8 mouse cellular contexts compared by ENCODE assay signal in genomic region chr11:117357916-117358639, GRCm38 (mm10).
A peak's percentile ranks its signal among the peaks of the same experiment; 100 is the strongest.
DNase-seq lines count a peak whose midpoint lies in the region; ATAC-seq lines count a peak whose summit lies in the region.

No protein-coding gene starts in this region.

- peak; percentile 91 to 98 for DNase-seq in adrenal gland, adult (ENCODE audit: inconsistent age in 2 of 2, low spot score in 1 of 2)
- DNase-seq in embryo, embryonic 10 days (ENCODE audit: low spot score): peak; percentile 99
- peak; percentile 93 for DNase-seq in gastrocnemius, postnatal 14 days
- peak; percentile 96 to 97 for DNase-seq in left cerebral cortex, postnatal 14 days (ENCODE audit: low spot score in 2 of 2)
- peak; percentile 92 for DNase-seq in midbrain, embryonic 10.5 days (ENCODE audit: low spot score)
- peak; percentile 99 for DNase-seq in right cerebral cortex, postnatal 4 days
- peak; percentile 89 for DNase-seq in yolk sac, embryonic 10.5 days (ENCODE audit: low spot score)

- H3K4me1 ChIP-seq in intestine, embryonic 15.5 days (replicated peaks): 0 out of 2 replicates have a peak, but pooled peaks cover 3% of the 10 kb centered on the region
- no peaks in the 10 kb centered on the region for H3K4me1 ChIP-seq in midbrain, embryonic 10.5 days

- H3K9me3 ChIP-seq in intestine, embryonic 15.5 days: no peaks in the 10 kb centered on the region
- H3K9me3 ChIP-seq in midbrain, embryonic 10.5 days (replicated peaks): no peaks in the 10 kb centered on the region

- no peak overlapping the region for H3K4me3 ChIP-seq in intestine, embryonic 15.5 days (replicated peaks)
- H3K4me3 ChIP-seq in midbrain, embryonic 10.5 days: no peak overlapping the region

- 37% methylated on average over 8 of the region's 8 CpGs for WGBS in intestine, embryonic 15.5 days
- WGBS in midbrain, embryonic 10.5 days: 32% methylated on average over 8 of the region's 8 CpGs

- H3K9ac ChIP-seq in intestine, embryonic 15.5 days: no peak overlapping the region

- H3K27ac ChIP-seq in intestine, embryonic 15.5 days: no peak overlapping the region
- 0 out of 2 replicates have a peak overlapping the region, but pooled peaks have one; percentile 0 for H3K27ac ChIP-seq in midbrain, embryonic 10.5 days (replicated peaks)

- intact Hi-C loops in gastrocnemius, postnatal 14 days (cut with DNase I; ENCODE audit: low total_unique reads): loop anchor here (5.0 kb wide), 1 partner anchor 46 kb away; no protein-coding TSS in a partner anchor
- intact Hi-C loops in left cerebral cortex, postnatal 14 days (cut with DNase I): loop anchor here (1.0 to 10.0 kb wide), 3 partner anchors 41 to 283 kb away; no protein-coding TSS in a partner anchor

- peaks cover 74% of the 10 kb centered on the region for H3K36me3 ChIP-seq in intestine, embryonic 15.5 days
- H3K36me3 ChIP-seq in midbrain, embryonic 10.5 days: peaks cover 98% of the 10 kb centered on the region

- H3K4me2 ChIP-seq in intestine, embryonic 15.5 days (replicated peaks): no peak overlapping the region

- no peaks in the 10 kb centered on the region for H3K27me3 ChIP-seq in intestine, embryonic 15.5 days (replicated peaks)
- H3K27me3 ChIP-seq in midbrain, embryonic 10.5 days (ENCODE audit: low read depth, poor library complexity, severe bottlenecking): no peaks in the 10 kb centered on the region

- ATAC-seq in intestine, embryonic 15.5 days: peak; percentile 56
